Mouse (Mus musculus): ENCODE measurements at regions not wholly inside any gene's neighbourhood (a gene's known extent, or its start where the extent isn't known, plus 50 kb on each side); places are given as distances from the start of the nearest gene placed in this dataset.

DNA sequence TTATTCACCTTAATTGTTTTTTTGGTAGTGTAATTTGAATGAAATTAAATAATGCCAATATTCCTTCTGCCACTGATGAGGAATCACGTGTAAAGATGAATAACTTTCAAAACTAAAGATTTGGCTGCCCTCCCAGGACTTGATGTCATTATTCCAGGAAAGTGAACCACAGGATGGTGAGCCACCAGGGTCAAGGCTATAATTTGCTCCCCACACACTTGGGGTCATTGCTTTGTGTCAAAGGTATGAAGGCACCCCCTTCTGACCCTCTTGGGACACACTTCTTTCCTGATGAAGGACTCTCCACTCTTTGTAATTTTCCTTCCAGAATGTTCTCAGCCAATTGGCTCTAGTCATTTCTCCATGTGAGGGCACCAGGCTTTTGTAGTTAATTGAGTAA is 313.4 kb downstream of the Gm11011 start:
- Histone ChIP-seq H3K27me3 (replicated peaks) (no peaks in the 10 kb centered on the region), H3K27ac (ENCODE audit: insufficient read depth, low read depth) (no peak overlapping the region), H3K9ac (ENCODE audit: insufficient read depth, low read depth) (no peak overlapping the region), H3K36me3 (replicated peaks in 1 of 2; ENCODE audit: control insufficient read depth in 1 of 2, insufficient read depth in 1 of 2, low read length in 1 of 2) (no peaks in the 10 kb centered on the region), H3K4me1 (ENCODE audit: control insufficient read depth in 1 of 2, insufficient read depth in 2 of 2) (no peaks in the 10 kb centered on the region), H3K4me2 (ENCODE audit: insufficient read depth, low read depth, poor library complexity, severe bottlenecking) (no peak overlapping the region), H3K79me2 (replicated peaks; ENCODE audit: control insufficient read depth, extremely low read depth, insufficient read depth, poor library complexity, severe bottlenecking) (no peaks in the 10 kb centered on the region), H3K4me3 (replicated peaks in 1 of 3; ENCODE audit: low read depth in 2 of 3, low read length in 2 of 3, poor library complexity in 1 of 3) (no peak overlapping the region), H3K9me3 (replicated peaks; ENCODE audit: low read length) (peaks cover 84% of the 10 kb centered on the region)
- dilution Hi-C loops (cut with MboI; ENCODE audit: extremely low pct_ligation_motif_present, extremely low pct_unique_long_range_greater_than_20kb, low sequenced_read_pairs) (no loop called here), in situ Hi-C loops (cut with MboI; ENCODE audit: low pct_ligation_motif_present, low pct_unique_long_range_greater_than_20kb, low sequenced_read_pairs) (no loop called here)
- DNase-seq (ENCODE audit: extremely low read depth), result no peak
- TF ChIP-seq RCOR1 (conservative IDR thresholded peaks at IDR 0.05; ENCODE audit: low read depth, low read length), result no peak
- TF ChIP-seq ZNF384 (IDR thresholded peaks at IDR 0.05; ENCODE audit: low read depth, low read length), result no peak

DNA sequence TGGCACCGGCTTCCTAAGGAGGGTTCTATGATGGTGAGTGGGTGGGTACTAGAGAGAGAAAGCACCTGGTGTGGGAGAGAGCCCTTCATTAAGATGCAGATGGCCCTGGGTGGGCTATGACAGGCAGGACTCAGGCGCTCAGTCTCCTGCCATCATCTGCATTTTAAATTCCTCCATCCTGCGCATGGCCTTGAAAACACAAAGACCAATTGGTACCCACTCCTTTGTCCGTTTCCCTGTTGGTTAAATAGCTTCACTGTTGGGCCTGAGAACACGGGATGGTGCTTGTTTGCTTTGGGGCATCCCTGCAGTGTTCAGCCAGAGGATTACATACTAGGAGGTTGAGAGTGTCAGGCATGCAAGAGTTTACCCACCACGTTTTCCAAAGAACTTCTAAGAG is 314.9 kb downstream of the Gm11011 start:
- H3K36me3 ChIP-seq (replicated peaks in 1 of 2; ENCODE audit: control insufficient read depth in 1 of 2, insufficient read depth in 1 of 2, low read length in 1 of 2), result no peaks in the 10 kb centered on the region
- in situ Hi-C loops (cut with MboI; ENCODE audit: low pct_ligation_motif_present, low pct_unique_long_range_greater_than_20kb, low sequenced_read_pairs) (no loop called here), dilution Hi-C loops (cut with MboI; ENCODE audit: extremely low pct_ligation_motif_present, extremely low pct_unique_long_range_greater_than_20kb, low sequenced_read_pairs) (no loop called here)
- no peak overlapping the region for H3K9ac ChIP-seq (ENCODE audit: insufficient read depth, low read depth)
- no peaks in the 10 kb centered on the region for H3K79me2 ChIP-seq (replicated peaks; ENCODE audit: control insufficient read depth, extremely low read depth, insufficient read depth, poor library complexity, severe bottlenecking)
- no peak overlapping the region for H3K27ac ChIP-seq (ENCODE audit: insufficient read depth, low read depth)
- TF ChIP-seq ELF1 (IDR thresholded peaks at IDR 0.05; ENCODE audit: low read depth, low read length) (no peak), MEF2A (IDR thresholded peaks at IDR 0.05; ENCODE audit: borderline replicate concordance, low read depth, low read length) (no peak), TCF12 (IDR thresholded peaks at IDR 0.05; ENCODE audit: low read depth, low read length) (no peak), MYC (IDR thresholded peaks at IDR 0.05; ENCODE audit: low read depth, low read length) (no peak), ZNF384 (IDR thresholded peaks at IDR 0.05; ENCODE audit: low read depth, low read length) (no peak), POLR2A (IDR thresholded peaks at IDR 0.05; ENCODE audit: low read depth, low read length) (no peak), ETS1 (conservative IDR thresholded peaks at IDR 0.05; ENCODE audit: low read depth, low read length) (no peak), JUND (conservative IDR thresholded peaks at IDR 0.05; ENCODE audit: low read depth, low read length) (no peak), NELFE (IDR thresholded peaks at IDR 0.05; ENCODE audit: low read depth, low read length) (no peak), USF2 (conservative IDR thresholded peaks at IDR 0.05; ENCODE audit: low read depth, low read length) (no peak), SIN3A (IDR thresholded peaks at IDR 0.05; ENCODE audit: low read length) (no peak), CHD2 (IDR thresholded peaks at IDR 0.05; ENCODE audit: low read length) (no peak)
- H3K4me3 ChIP-seq (replicated peaks in 1 of 3; ENCODE audit: low read depth in 2 of 3, low read length in 2 of 3, poor library complexity in 1 of 3), result no peak overlapping the region
- no peaks in the 10 kb centered on the region for H3K27me3 ChIP-seq (replicated peaks)
- no peaks in the 10 kb centered on the region for H3K4me1 ChIP-seq (ENCODE audit: control insufficient read depth in 1 of 2, insufficient read depth in 2 of 2)
- H3K4me2 ChIP-seq (ENCODE audit: insufficient read depth, low read depth, poor library complexity, severe bottlenecking), result no peak overlapping the region
- peaks cover 85% of the 10 kb centered on the region for H3K9me3 ChIP-seq (replicated peaks; ENCODE audit: low read length)
- DNase-seq (ENCODE audit: extremely low read depth), result no peak

DNA sequence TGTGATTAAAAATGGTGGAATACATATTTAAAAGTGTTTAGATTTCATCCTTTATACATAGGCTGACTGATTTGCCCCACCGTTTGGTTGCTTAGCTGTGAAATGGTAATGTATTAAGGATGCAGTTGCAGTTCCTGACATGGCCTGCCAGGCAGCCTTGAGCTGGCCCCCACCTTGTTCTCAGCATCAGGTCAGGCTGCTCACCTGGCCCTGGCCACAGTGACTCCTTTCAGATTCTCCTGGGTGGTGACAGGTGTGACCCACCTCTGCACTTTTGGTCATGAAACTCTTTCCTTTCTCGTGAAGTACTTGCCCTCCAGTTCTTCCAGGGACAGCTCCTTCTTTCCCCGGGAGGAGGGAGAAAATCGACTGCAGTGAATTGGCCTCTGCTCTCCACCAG is 315.5 kb downstream of the Gm11011 start:
- no peak for DNase-seq (ENCODE audit: extremely low read depth)
- no peak overlapping the region for H3K4me2 ChIP-seq (ENCODE audit: insufficient read depth, low read depth, poor library complexity, severe bottlenecking)
- no peaks in the 10 kb centered on the region for H3K4me1 ChIP-seq (ENCODE audit: control insufficient read depth in 1 of 2, insufficient read depth in 2 of 2)
- H3K79me2 ChIP-seq (replicated peaks; ENCODE audit: control insufficient read depth, extremely low read depth, insufficient read depth, poor library complexity, severe bottlenecking), result no peaks in the 10 kb centered on the region
- dilution Hi-C loops (cut with MboI; ENCODE audit: extremely low pct_ligation_motif_present, extremely low pct_unique_long_range_greater_than_20kb, low sequenced_read_pairs), result no loop called here
- TF ChIP-seq RAD21 (IDR thresholded peaks at IDR 0.05; ENCODE audit: low read depth, low read length), result no peak
- peaks cover 85% of the 10 kb centered on the region for H3K9me3 ChIP-seq (replicated peaks; ENCODE audit: low read length)
- no peaks in the 10 kb centered on the region for H3K36me3 ChIP-seq (replicated peaks in 1 of 2; ENCODE audit: control insufficient read depth in 1 of 2, insufficient read depth in 1 of 2, low read length in 1 of 2)
- H3K4me3 ChIP-seq (replicated peaks in 1 of 3; ENCODE audit: low read depth in 2 of 3, low read length in 2 of 3, poor library complexity in 1 of 3), result no peak overlapping the region
- H3K27ac ChIP-seq (ENCODE audit: insufficient read depth, low read depth), result no peak overlapping the region
- in situ Hi-C loops (cut with MboI; ENCODE audit: low pct_ligation_motif_present, low pct_unique_long_range_greater_than_20kb, low sequenced_read_pairs), result no loop called here
- H3K27me3 ChIP-seq (replicated peaks), result no peaks in the 10 kb centered on the region
- H3K9ac ChIP-seq (ENCODE audit: insufficient read depth, low read depth), result no peak overlapping the region

Data from CH12.LX (cell line).